Mouse (Mus musculus) MEL (cell line): Measurements from ENCODE around the gene Mcu. TPM values are rescaled to one million over a fixed set of nuclear protein-coding genes. Genes with fewer than 3 reads are reported as not detected.

Experiments
- DNase-seq: peaks from one replicate; pipeline ENCODE4 v3.0.0; 2011; ENCODE audit warnings: low read depth, low spot score
- H3K27ac ChIP-seq: 2 replicates; pipeline ENCODE4 v1.5.1; 2012; ENCODE audit warnings: low read depth, mild to moderate bottlenecking, control low read depth, low read length, moderate library complexity; ENCODE audit not compliant: control insufficient read depth
- H3K27me3 ChIP-seq, 2 experiments: fragments of 150-350 bp in 1 of 2; sonication (generic) in 1 of 2; 2 replicates each; pipeline ENCODE4 v1.6.1; 2012; ENCODE audit warnings: low read length in 2 of 2, mild to moderate bottlenecking in 2 of 2, improper control_type of control experiment in 1 of 2, moderate library complexity in 1 of 2; ENCODE audit not compliant: insufficient read depth in 2 of 2, control insufficient read depth in 1 of 2
- H3K36me3 ChIP-seq, 2 experiments: 2 replicates each; pipeline ENCODE4 v1.6.1; 2012 to 2014; ENCODE audit warnings: low read length in 2 of 2, improper control_type of control experiment in 1 of 2, inconsistent platforms in 1 of 2, mild to moderate bottlenecking in 1 of 2; ENCODE audit not compliant: insufficient read depth in 2 of 2, control insufficient read depth in 1 of 2
- H3K4me1 ChIP-seq, 2 experiments: fragments of 150-350 bp in 1 of 2; sonication (generic) in 1 of 2; 2 replicates each; pipeline ENCODE4 v1.6.1; 2012; ENCODE audit warnings: low read length in 2 of 2, improper control_type of control experiment in 1 of 2, mild to moderate bottlenecking in 1 of 2; ENCODE audit not compliant: insufficient read depth in 2 of 2, control insufficient read depth in 1 of 2
- H3K4me3 ChIP-seq, 2 experiments: fragments of 150-350 bp in 1 of 2; sonication (generic) in 1 of 2; 2 replicates each; pipeline ENCODE4 v1.5.1; 2012; ENCODE audit warnings: low read depth in 2 of 2, low read length in 2 of 2, mild to moderate bottlenecking in 2 of 2, moderate library complexity in 2 of 2, control low read depth in 1 of 2, improper control_type of control experiment in 1 of 2; ENCODE audit not compliant: control insufficient read depth in 1 of 2, insufficient read depth in 1 of 2
- H3K79me2 ChIP-seq: 2 replicates; pipeline ENCODE4 v1.6.1; 2012; ENCODE audit warnings: mild to moderate bottlenecking, low read length, moderate library complexity; ENCODE audit not compliant: control insufficient read depth, poor library complexity, insufficient read depth
- H3K9ac ChIP-seq: 2 replicates; pipeline ENCODE4 v1.6.1; 2012; ENCODE audit warnings: low read depth, mild to moderate bottlenecking, control low read depth, low read length, moderate library complexity; ENCODE audit not compliant: control insufficient read depth, poor library complexity, severe bottlenecking
- H3K9me3 ChIP-seq: fragments of 150-350 bp; sonication (generic); replicated peaks from 2 replicates; pipeline ENCODE4 v1.6.1; 2012; ENCODE audit warnings: mild to moderate bottlenecking, low read length, improper control_type of control experiment, moderate library complexity; ENCODE audit not compliant: insufficient read depth
- CHD1 ChIP-seq: IDR thresholded peaks from 2 replicates; pipeline ENCODE4 v1.6.1; 2012; ENCODE audit warnings: low read depth, mild to moderate bottlenecking, inconsistent platforms, low read length, improper control_type of control experiment
- CHD2 ChIP-seq: IDR thresholded peaks from 2 replicates; pipeline ENCODE4 v1.6.1; 2011; ENCODE audit warnings: low read length, improper control_type of control experiment
- E2F4 ChIP-seq: IDR thresholded peaks from 2 replicates; pipeline ENCODE4 v1.6.1; 2011; ENCODE audit warnings: low read depth, low read length, improper control_type of control experiment, borderline replicate concordance
- ELF1 ChIP-seq: IDR thresholded peaks from 2 replicates; pipeline ENCODE4 v1.6.1; 2014; ENCODE audit warnings: low read depth, mild to moderate bottlenecking, inconsistent platforms, low read length, improper control_type of control experiment, moderate library complexity
- EP300 ChIP-seq, 2 experiments: IDR thresholded peaks; 2 replicates each; pipeline ENCODE4 v1.6.1; 2011; ENCODE audit warnings: improper control_type of control experiment in 2 of 2, low read length in 2 of 2, low read depth in 1 of 2, mild to moderate bottlenecking in 1 of 2
- ETS1 ChIP-seq: IDR thresholded peaks from 2 replicates; pipeline ENCODE4 v1.6.1; 2012; ENCODE audit warnings: low read depth, mild to moderate bottlenecking, inconsistent platforms, low read length, improper control_type of control experiment, moderate library complexity
- GABPA ChIP-seq: IDR thresholded peaks from 2 replicates; pipeline ENCODE4 v1.6.1; 2012; ENCODE audit warnings: low read depth, mild to moderate bottlenecking, inconsistent platforms, low read length, improper control_type of control experiment, moderate library complexity
- GATA1 ChIP-seq: IDR thresholded peaks from 2 replicates; pipeline ENCODE4 v1.6.1; 2011; ENCODE audit warnings: low read depth, low read length, improper control_type of control experiment
- HCFC1 ChIP-seq: IDR thresholded peaks from 2 replicates; pipeline ENCODE4 v1.6.1; 2012; ENCODE audit warnings: low read depth, mild to moderate bottlenecking, inconsistent platforms, low read length, improper control_type of control experiment, moderate library complexity
- JUND ChIP-seq: IDR thresholded peaks from 2 replicates; pipeline ENCODE4 v1.6.1; 2011; ENCODE audit warnings: low read depth, mild to moderate bottlenecking, improper control_type of control experiment, low read length
- KAT2A ChIP-seq: conservative IDR thresholded peaks from 2 replicates; pipeline ENCODE4 v1.6.1; 2012; ENCODE audit warnings: low read depth, low read length, improper control_type of control experiment, inconsistent platforms
- MAFK ChIP-seq: IDR thresholded peaks from 2 replicates; pipeline ENCODE4 v1.6.1; 2011; ENCODE audit warnings: low read depth, mild to moderate bottlenecking, low read length, improper control_type of control experiment, borderline replicate concordance
- MAX ChIP-seq: IDR thresholded peaks from 2 replicates; pipeline ENCODE4 v1.6.1; 2011; ENCODE audit warnings: low read length, improper control_type of control experiment
- MAZ ChIP-seq: IDR thresholded peaks from 2 replicates; pipeline ENCODE4 v1.6.1; 2012; ENCODE audit warnings: low read depth, mild to moderate bottlenecking, inconsistent platforms, low read length, improper control_type of control experiment
- MEF2A ChIP-seq: IDR thresholded peaks from 2 replicates; pipeline ENCODE4 v1.6.1; 2014; ENCODE audit warnings: low read depth, mild to moderate bottlenecking, inconsistent platforms, low read length, improper control_type of control experiment; ENCODE audit not compliant: poor library complexity, insufficient replicate concordance, severe bottlenecking; ENCODE audit errors: extremely low read depth
- MXI1 ChIP-seq: IDR thresholded peaks from 2 replicates; pipeline ENCODE4 v1.6.1; 2011; ENCODE audit warnings: mild to moderate bottlenecking, low read depth, low read length, improper control_type of control experiment
- MYB ChIP-seq: IDR thresholded peaks from 2 replicates; pipeline ENCODE4 v1.6.1; 2011; ENCODE audit warnings: mild to moderate bottlenecking, low read depth, low read length, improper control_type of control experiment
- MYC ChIP-seq: IDR thresholded peaks from 2 replicates; pipeline ENCODE4 v1.6.1; 2011; ENCODE audit warnings: low read depth, mild to moderate bottlenecking, low read length, improper control_type of control experiment, moderate library complexity
- NELFE ChIP-seq: IDR thresholded peaks from 2 replicates; pipeline ENCODE4 v1.6.1; 2011; ENCODE audit warnings: low read depth, low read length, improper control_type of control experiment
- NRF1 ChIP-seq: IDR thresholded peaks from 2 replicates; pipeline ENCODE4 v1.6.1; 2014; ENCODE audit warnings: low read depth, mild to moderate bottlenecking, inconsistent platforms, low read length, improper control_type of control experiment, moderate library complexity; ENCODE audit not compliant: poor library complexity, insufficient read depth, severe bottlenecking
- POLR2A ChIP-seq, 2 experiments: IDR thresholded peaks; 2 replicates each; pipeline ENCODE4 v1.6.1; 2011 to 2012; ENCODE audit warnings: low read length in 2 of 2, mild to moderate bottlenecking in 2 of 2, control low read depth in 1 of 2, improper control_type of control experiment in 1 of 2, low read depth in 1 of 2, moderate library complexity in 1 of 2; ENCODE audit not compliant: control insufficient read depth in 1 of 2, insufficient read depth in 1 of 2, poor library complexity in 1 of 2
- POLR2AphosphoS2 ChIP-seq: IDR thresholded peaks from 2 replicates; pipeline ENCODE4 v1.6.1; 2011; ENCODE audit warnings: low read length, improper control_type of control experiment
- POLR2AphosphoS5 ChIP-seq: IDR thresholded peaks from 2 replicates; pipeline ENCODE4 v1.6.1; 2012; ENCODE audit warnings: low read depth, borderline replicate concordance, mild to moderate bottlenecking, inconsistent platforms, low read length, moderate library complexity, mixed read lengths
- RAD21 ChIP-seq: IDR thresholded peaks from 2 replicates; pipeline ENCODE4 v1.6.1; 2011; ENCODE audit warnings: mild to moderate bottlenecking, low read depth, low read length, improper control_type of control experiment
- RCOR1 ChIP-seq: IDR thresholded peaks from 2 replicates; pipeline ENCODE4 v1.6.1; 2012; ENCODE audit warnings: low read depth, mild to moderate bottlenecking, inconsistent platforms, low read length, improper control_type of control experiment
- SIN3A ChIP-seq: IDR thresholded peaks from 2 replicates; pipeline ENCODE4 v1.6.1; 2012; ENCODE audit warnings: low read length, improper control_type of control experiment, inconsistent platforms
- SMC3 ChIP-seq: IDR thresholded peaks from 2 replicates; pipeline ENCODE4 v1.6.1; 2011; ENCODE audit warnings: low read depth, low read length, improper control_type of control experiment
- TAL1 ChIP-seq: IDR thresholded peaks from 2 replicates; pipeline ENCODE4 v1.6.1; 2012; ENCODE audit warnings: mild to moderate bottlenecking, inconsistent platforms, low read length, moderate library complexity, mixed read lengths
- TBP ChIP-seq: IDR thresholded peaks from 2 replicates; pipeline ENCODE4 v1.8.0; 2011; ENCODE audit warnings: low read depth, low read length, improper control_type of control experiment
- TCF12 ChIP-seq: IDR thresholded peaks from 2 replicates; pipeline ENCODE4 v1.6.1; 2014; ENCODE audit warnings: low read depth, mild to moderate bottlenecking, inconsistent platforms, low read length, improper control_type of control experiment, moderate library complexity
- UBTF ChIP-seq: IDR thresholded peaks from 2 replicates; pipeline ENCODE4 v1.6.1; 2012; ENCODE audit warnings: low read depth, mild to moderate bottlenecking, inconsistent platforms, low read length, improper control_type of control experiment, moderate library complexity, borderline replicate concordance; ENCODE audit not compliant: insufficient read depth
- USF1 ChIP-seq: IDR thresholded peaks from 2 replicates; pipeline ENCODE4 v1.6.1; 2014; ENCODE audit warnings: low read depth, mild to moderate bottlenecking, inconsistent platforms, low read length, improper control_type of control experiment, moderate library complexity
- USF2 ChIP-seq, 2 experiments: IDR thresholded peaks; 2 replicates each; pipeline ENCODE4 v1.6.1; 2011 to 2012; ENCODE audit warnings: improper control_type of control experiment in 2 of 2, low read length in 2 of 2, borderline replicate concordance in 1 of 2, inconsistent platforms in 1 of 2, low read depth in 1 of 2, mild to moderate bottlenecking in 1 of 2; ENCODE audit not compliant: insufficient read depth in 1 of 2
- ZC3H11A ChIP-seq: IDR thresholded peaks from 2 replicates; pipeline ENCODE4 v1.6.1; 2012; ENCODE audit warnings: low read depth, mild to moderate bottlenecking, inconsistent platforms, low read length, improper control_type of control experiment
- ZKSCAN1 ChIP-seq: IDR thresholded peaks from 2 replicates; pipeline ENCODE4 v1.6.1; 2012; ENCODE audit warnings: low read depth, mild to moderate bottlenecking, inconsistent platforms, low read length, improper control_type of control experiment, moderate library complexity
- ZMIZ1 ChIP-seq: IDR thresholded peaks from 2 replicates; pipeline ENCODE4 v1.6.1; 2012; ENCODE audit warnings: low read depth, mild to moderate bottlenecking, inconsistent platforms, low read length, improper control_type of control experiment, moderate library complexity
- ZNF384 ChIP-seq: IDR thresholded peaks from 2 replicates; pipeline ENCODE4 v1.6.1; 2012; ENCODE audit warnings: low read depth, mild to moderate bottlenecking, inconsistent platforms, low read length, improper control_type of control experiment
- polyA plus RNA-seq, 2 experiments: library from polyadenylated mRNA; stranded (reverse) in 1 of 2; unstranded in 1 of 2; fragments of >175 nt in 1 of 2; fragments of >200 nt in 1 of 2; gene quantifications; 2 replicates each; pipeline versions ENCODE4 v1.2.1 to v1.2.4; 2012; ENCODE audit warnings: low replicate concordance in 2 of 2, low read depth in 1 of 2; ENCODE audit not compliant: insufficient read length in 2 of 2, insufficient read depth in 1 of 2, missing spikeins in 1 of 2
- total RNA-seq: library from RNA; depleted of rRNA; stranded (reverse); fragments of 300-350 nt; gene quantifications from 2 replicates; pipeline ENCODE4 v1.2.3, GENCODE M21; 2012

Gene Mcu
- total and polyA plus RNA-seq, 3 experiments: 7.7 to 9.4 TPM; not detected in 1

GRCm38 (mm10) chr10:59571273-59571672, 45.2 kb downstream of the Mcu start:
- Histone ChIP-seq H3K4me3 (no peak overlapping the region; a peak in 1 of 4 replicates), H3K79me2 (no peaks in the 10 kb centered on the region), H3K27me3 (no peaks in the 10 kb centered on the region), H3K9ac (no peak overlapping the region), H3K27ac (peak overlapping the region; percentile 86), H3K4me1 (peaks cover 14 to 24% of the 10 kb centered on the region in 2 experiments), H3K9me3 (peaks cover 3% of the 10 kb centered on the region; the same call in 1 of the 2 replicates), H3K36me3 (peaks cover 0 to 18% of the 10 kb centered on the region in 2 experiments; a peak in 2 of 4 replicates)
- DNase-seq: peak; percentile 78
- TF ChIP-seq MYB (peak; percentile 61), E2F4 (no peak), SMC3 (no peak), ELF1 (0 out of 2 replicates have a peak, but pooled peaks have one; percentile 30), POLR2AphosphoS2 (no peak), ZKSCAN1 (no peak), UBTF (no peak), POLR2A (IDR thresholded peaks at IDR 0.05; ENCODE audit: control insufficient read depth in 1 of 2, insufficient read depth in 1 of 2, low read depth in 1 of 2, low read length in 2 of 2, poor library complexity in 1 of 2) (no peak), TBP (no peak), ZNF384 (no peak; the same call in 1 of the 2 replicates), MAZ (peak; percentile 81), SIN3A (peak; percentile 63), TCF12 (peak; percentile 93), ETS1 (peak; percentile 82), MXI1 (no peak; the same call in 1 of the 2 replicates), GATA1 (peak; percentile 96), CHD2 (peak; percentile 50; the same call in 1 of the 2 replicates), MAFK (peak; percentile 64; the same call in 1 of the 2 replicates), RCOR1 (peak; percentile 87), ZC3H11A (0 out of 2 replicates have a peak, but pooled peaks have one; percentile 12), USF2 (IDR thresholded peaks at IDR 0.05; ENCODE audit: borderline replicate concordance in 1 of 2, insufficient read depth in 1 of 2, low read depth in 1 of 2, low read length in 2 of 2) (no peak), CHD1 (no peak), TAL1 (peak; percentile 90), GABPA (no peak), KAT2A (0 out of 2 replicates have a peak, but pooled peaks have one; percentile 15), MAX (no peak; the same call in 1 of the 2 replicates), EP300 (IDR thresholded peaks at IDR 0.05; ENCODE audit: low read depth in 1 of 2, low read length in 2 of 2) (peak; percentile 92 to 94), JUND (no peak), POLR2AphosphoS5 (no peak), USF1 (no peak), ZMIZ1 (no peak), MYC (peak; percentile 60; the same call in 1 of the 2 replicates), HCFC1 (no peak), MEF2A (no peak), RAD21 (no peak), NELFE (no peak), NRF1 (peak; percentile 32; the same call in 1 of the 2 replicates)
